Mouse (Mus musculus) neural tube, embryonic 12.5 days (tissue): ENCODE results near the gene Nat8f4. TPM values are rescaled to one million over a fixed set of nuclear protein-coding genes. Genes with fewer than 3 reads are reported as not detected.
"Not testable (repeated sequence)": the region's sequence is repeated elsewhere in the genome, so short reads cannot be mapped to it uniquely, and the experiment has no call there.

Experiments
- ATAC-seq: fragments of 200-750 bp; cut with Nextera tagmentation; 2 replicates; pipeline ENCODE4 v1.8.0; 2017; ENCODE audit warnings: low read depth, mild to moderate bottlenecking, moderate TSS enrichment, moderate library complexity; ENCODE audit not compliant: low FRiP score
- H3K27ac ChIP-seq: fragments of 300-500 bp; sonication (generic); 2 replicates; pipeline ENCODE4 v1.5.1; 2016
- H3K27me3 ChIP-seq: fragments of 300-500 bp; sonication (generic); replicated peaks from 2 replicates; pipeline ENCODE4 v1.6.1; 2016; ENCODE audit warnings: mild to moderate bottlenecking
- H3K36me3 ChIP-seq: fragments of 300-500 bp; sonication (generic); 2 replicates; pipeline ENCODE4 v1.6.1; 2016; ENCODE audit warnings: mild to moderate bottlenecking
- H3K4me1 ChIP-seq: fragments of 300-500 bp; sonication (generic); 2 replicates; pipeline ENCODE4 v1.6.1; 2016
- H3K4me2 ChIP-seq: fragments of 300-500 bp; sonication (generic); replicated peaks from 2 replicates; pipeline ENCODE4 v1.6.1; 2016; ENCODE audit warnings: mild to moderate bottlenecking
- H3K4me3 ChIP-seq: fragments of 300-500 bp; sonication (generic); 2 replicates; pipeline ENCODE4 v1.5.1; 2016
- H3K9ac ChIP-seq: fragments of 300-500 bp; sonication (generic); 2 replicates; pipeline ENCODE4 v1.6.1; 2016; ENCODE audit warnings: mild to moderate bottlenecking
- H3K9me3 ChIP-seq: fragments of 300-500 bp; sonication (generic); 2 replicates; pipeline ENCODE4 v1.6.1; 2016; ENCODE audit warnings: mild to moderate bottlenecking
- WGBS: fragments of 180-500 bp; shearing (Covaris S2); methylation state at CpG from one replicate; pipeline ENCODE4 v1.1.7; 2016; 5-methylcytosine and 5-hydroxymethylcytosine counted together
- polyA plus RNA-seq: library from polyadenylated mRNA; unstranded; fragments of >200 nt; fragmentation: Nextera tagmentation; extraction: Ambion mirVana; gene quantifications from 2 replicates; pipeline ENCODE4 v1.2.1, GENCODE M21; 2016

The Nat8f4 gene
- polyA plus RNA-seq, 1 experiment from 2014 or later: 4.6 TPM

GRCm38 (mm10) chr6:85918341-85918740 lies 13.7 kb upstream of the Nat8f4 start:
- WGBS: 96% methylated on average over 3 of the region's 3 CpGs
- ATAC-seq: not testable (repeated sequence)

GRCm38 (mm10) chr6:85916596-85916995 lies 11.9 kb upstream of the Nat8f4 start:
- Histone ChIP-seq H3K4me2 (peak overlapping the region; percentile 83), H3K36me3 (no peaks in the 10 kb centered on the region), H3K27ac (peak overlapping the region; percentile 29; the same call in 1 of the 2 replicates), H3K9ac (peak overlapping the region; percentile 70; the same call in 1 of the 2 replicates), H3K27me3 (no peaks in the 10 kb centered on the region), H3K4me3 (peak overlapping the region; percentile 48), H3K4me1 (peaks cover 12% of the 10 kb centered on the region), H3K9me3 (no peaks in the 10 kb centered on the region)
- ATAC-seq: no peak
- 84% methylated on average over 6 of the region's 6 CpGs for WGBS

More at GRCm38 (mm10) chr6:85918341-85918740, 13.7 kb upstream of the Nat8f4 start:
- H3K4me2 ChIP-seq, H3K9ac ChIP-seq, H3K27me3 ChIP-seq, H3K4me3 ChIP-seq, H3K36me3 ChIP-seq, H3K27ac ChIP-seq, H3K9me3 ChIP-seq: not testable (repeated sequence)
- H3K4me1 ChIP-seq: peaks cover 12% of the 10 kb centered on the region

- peaks cover 12% of the 10 kb centered on the region for H3K4me1 ChIP-seq
- H3K27me3 ChIP-seq, H3K36me3 ChIP-seq, H3K9me3 ChIP-seq: not testable (repeated sequence)
- ATAC-seq: peak; percentile 95
- H3K27ac ChIP-seq: peak within 1 kb of the TSS; percentile 29; the same call in 1 of the 2 replicates
- H3K4me2 ChIP-seq: peak within 1 kb of the TSS; percentile 83
- H3K9ac ChIP-seq: peak within 1 kb of the TSS; percentile 70
- under 1% methylated on average over 61 of the region's 61 CpGs for WGBS
- peak within 1 kb of the TSS; percentile 48 for H3K4me3 ChIP-seq
Observed at GRCm38 (mm10) chr6:85915539-85916513, 11.1 kb upstream of the Nat8f4 start, which contains the start of gene Nat8f1. Nat8f1 (minus strand) TSS chr6:85915687.

- Histone ChIP-seq H3K4me1 (peaks cover 12% of the 10 kb centered on the region), H3K4me2 (peak overlapping the region; percentile 83), H3K9me3 (no peaks in the 10 kb centered on the region), H3K27me3 (no peaks in the 10 kb centered on the region), H3K9ac (peak overlapping the region; percentile 70), H3K36me3 (no peaks in the 10 kb centered on the region), H3K27ac (no peak overlapping the region), H3K4me3 (peak overlapping the region; percentile 48)
- ATAC-seq: peak; percentile 34; the same call in 1 of the 2 replicates
- WGBS: 6% methylated on average over 11 of the region's 11 CpGs
Observed at GRCm38 (mm10) chr6:85915141-85915538, 10.5 kb upstream of the Nat8f4 start.

GRCm38 (mm10) chr6:85911587-85911986 lies 6.9 kb upstream of the Nat8f4 start, which contains the start of gene Tprkb:
Tprkb (plus strand) TSS chr6:85911865.
- Histone ChIP-seq H3K27me3 (no peaks in the 10 kb centered on the region), H3K4me3 (no peak within 1 kb of the TSS), H3K4me1 (peaks cover 12% of the 10 kb centered on the region), H3K9ac (no peak within 1 kb of the TSS), H3K27ac (no peak within 1 kb of the TSS), H3K9me3 (no peaks in the 10 kb centered on the region), H3K36me3 (no peaks in the 10 kb centered on the region), H3K4me2 (no peak within 1 kb of the TSS)
- no peak for ATAC-seq
- 90% methylated on average over 3 of the region's 3 CpGs for WGBS

GRCm38 (mm10) chr6:85909704-85910103 lies 5.0 kb upstream of the Nat8f4 start:
- H3K9me3 ChIP-seq: no peaks in the 10 kb centered on the region
- H3K36me3 ChIP-seq: no peaks in the 10 kb centered on the region
- no peak for ATAC-seq
- no peak overlapping the region for H3K4me3 ChIP-seq
- H3K4me2 ChIP-seq: no peak overlapping the region
- H3K4me1 ChIP-seq: peaks cover 3% of the 10 kb centered on the region
- no peak overlapping the region for H3K27ac ChIP-seq
- WGBS: 95% methylated on average over 1 of the region's 1 CpGs
- no peak overlapping the region for H3K9ac ChIP-seq
- H3K27me3 ChIP-seq: no peaks in the 10 kb centered on the region

GRCm38 (mm10) chr6:85908341-85908740 lies 3.7 kb upstream of the Nat8f4 start:
- no peak for ATAC-seq
- no peak overlapping the region for H3K27ac ChIP-seq
- H3K4me2 ChIP-seq: no peak overlapping the region
- H3K9me3 ChIP-seq: no peaks in the 10 kb centered on the region
- no peak overlapping the region for H3K9ac ChIP-seq
- H3K27me3 ChIP-seq: no peaks in the 10 kb centered on the region
- H3K36me3 ChIP-seq: no peaks in the 10 kb centered on the region
- no peaks in the 10 kb centered on the region for H3K4me1 ChIP-seq
- H3K4me3 ChIP-seq: no peak overlapping the region
- WGBS: 74% methylated on average over 3 of the region's 3 CpGs

- not testable (repeated sequence) for H3K4me1 ChIP-seq, H3K9ac ChIP-seq, H3K27ac ChIP-seq, H3K9me3 ChIP-seq, H3K27me3 ChIP-seq, ATAC-seq, H3K4me3 ChIP-seq, H3K4me2 ChIP-seq, H3K36me3 ChIP-seq
- 82% methylated on average over 2 of the region's 2 CpGs for WGBS
Observed at GRCm38 (mm10) chr6:85906911-85907351, 2.2 kb upstream of the Nat8f4 start.

DNA sequence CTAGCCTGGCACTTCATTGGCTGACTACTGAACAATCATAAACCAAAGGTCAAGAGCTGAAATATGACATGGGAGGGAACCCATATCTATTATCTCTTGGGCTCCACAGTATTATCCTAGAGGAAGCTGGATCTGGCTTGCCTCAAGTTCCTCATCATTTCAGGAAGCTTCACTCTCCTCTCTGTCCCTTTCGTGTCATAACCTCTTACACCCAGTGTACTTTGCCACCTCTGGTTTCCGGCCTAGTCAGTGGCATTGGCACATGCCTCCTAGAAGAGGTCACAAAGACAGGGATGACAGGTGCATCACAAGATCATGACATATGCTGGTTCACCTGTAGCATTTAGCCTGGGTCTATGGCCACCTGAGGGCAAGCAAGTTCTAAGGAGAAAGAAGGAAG lies 2.4 kb downstream of the Nat8f4 start:
- 98% methylated on average over 2 of the region's 2 CpGs for WGBS
- no peaks in the 10 kb centered on the region for H3K36me3 ChIP-seq
- no peak overlapping the region for H3K4me3 ChIP-seq
- no peaks in the 10 kb centered on the region for H3K4me1 ChIP-seq
- no peaks in the 10 kb centered on the region for H3K9me3 ChIP-seq
- H3K9ac ChIP-seq: no peak overlapping the region
- H3K4me2 ChIP-seq: no peak overlapping the region
- H3K27me3 ChIP-seq: no peaks in the 10 kb centered on the region
- no peak for ATAC-seq
- H3K27ac ChIP-seq: no peak overlapping the region

GRCm38 (mm10) chr6:85898596-85899475 lies 5.8 kb downstream of the Nat8f4 start:
- not testable (repeated sequence) for H3K27me3 ChIP-seq, H3K4me2 ChIP-seq, H3K4me3 ChIP-seq, H3K36me3 ChIP-seq, ATAC-seq, H3K4me1 ChIP-seq, H3K27ac ChIP-seq, H3K9me3 ChIP-seq, H3K9ac ChIP-seq
- 82% methylated on average over 7 of the region's 8 CpGs for WGBS

DNA sequence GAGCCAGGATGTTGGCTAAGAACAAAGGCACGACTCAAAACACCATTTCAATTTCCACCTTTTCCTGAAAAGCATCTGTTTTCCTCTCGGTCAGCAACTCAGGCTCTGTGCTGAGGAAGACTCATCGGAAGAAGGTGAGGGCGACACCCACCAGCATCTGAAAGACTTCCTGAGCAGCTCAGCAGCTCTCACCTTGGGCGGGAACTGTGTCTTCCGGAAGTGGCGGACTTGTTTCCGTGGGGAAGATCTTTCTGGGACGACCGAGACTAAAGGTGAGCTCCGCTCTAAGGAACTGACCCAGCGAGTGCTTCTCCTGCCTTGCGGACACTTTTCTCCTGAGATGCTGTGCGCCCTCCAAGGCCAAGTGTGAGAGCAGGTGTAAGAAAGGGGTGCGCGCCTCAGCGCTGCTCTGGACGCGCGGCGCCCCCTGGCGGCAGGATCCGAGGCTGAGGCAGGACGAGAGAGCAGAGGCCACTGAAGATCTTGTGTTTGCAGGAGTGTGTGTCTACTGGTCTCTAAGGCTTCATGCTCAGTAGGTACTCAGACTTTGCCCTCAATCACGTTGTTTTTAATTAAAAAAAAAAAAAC lies 9.5 kb downstream of the Nat8f4 start:
- ATAC-seq, H3K4me2 ChIP-seq, H3K27ac ChIP-seq, H3K36me3 ChIP-seq, H3K4me1 ChIP-seq, H3K27me3 ChIP-seq, H3K9ac ChIP-seq, H3K4me3 ChIP-seq: not testable (repeated sequence)
- 76% methylated on average over 25 of the region's 25 CpGs for WGBS
- 0 out of 2 replicates have a peak, but pooled peaks cover 13% of the 10 kb centered on the region for H3K9me3 ChIP-seq
